Mouse (Mus musculus) limb, embryonic 14.5 days (tissue): ENCODE results near the gene Akp3. TPM values are rescaled to one million over a fixed set of nuclear protein-coding genes. Genes with fewer than 3 reads are reported as not detected.

ENCODE experiments used
- ATAC-seq: fragments of 200-750 bp; cut with Nextera tagmentation; 2 replicates; pipeline ENCODE4 v1.8.0; 2017; ENCODE audit warnings: low read depth, moderate number of reproducible peaks, moderate TSS enrichment; ENCODE audit not compliant: low FRiP score
- DNase-seq: peaks from one replicate; pipeline ENCODE4 v3.0.0-alpha.2; 2015; ENCODE audit warnings: low spot score
- H3K27ac ChIP-seq: fragments of 300-500 bp; sonication (generic); replicated peaks from 2 replicates; pipeline ENCODE4 v1.5.1; 2014; ENCODE audit warnings: low read depth, mild to moderate bottlenecking, low read length, moderate library complexity, mixed read lengths
- H3K27me3 ChIP-seq: fragments of 300-500 bp; sonication (generic); 2 replicates; pipeline ENCODE4 v1.6.1; 2014; ENCODE audit warnings: low read length, mixed read lengths; ENCODE audit not compliant: control insufficient read depth, insufficient read depth
- H3K36me3 ChIP-seq: fragments of 300-500 bp; sonication (generic); 2 replicates; pipeline ENCODE4 v1.6.1; 2014; ENCODE audit warnings: mild to moderate bottlenecking, low read length, moderate library complexity, mixed read lengths; ENCODE audit not compliant: control insufficient read depth, insufficient read depth
- H3K4me1 ChIP-seq: fragments of 300-500 bp; sonication (generic); 2 replicates; pipeline ENCODE4 v1.6.1; 2014; ENCODE audit warnings: antibody characterized with exemption, low read length, mixed read lengths; ENCODE audit not compliant: control insufficient read depth, insufficient read depth
- H3K4me2 ChIP-seq: fragments of 300-500 bp; sonication (generic); replicated peaks from 2 replicates; pipeline ENCODE4 v1.6.1; 2014; ENCODE audit warnings: low read depth, mild to moderate bottlenecking, low read length, moderate library complexity; ENCODE audit not compliant: severe bottlenecking
- H3K4me3 ChIP-seq: fragments of 300-500 bp; sonication (generic); replicated peaks from 2 replicates; pipeline ENCODE4 v1.5.1; 2014; ENCODE audit warnings: low read length
- H3K9ac ChIP-seq: fragments of 300-500 bp; sonication (generic); 2 replicates; pipeline ENCODE4 v1.6.1; 2014; ENCODE audit warnings: mild to moderate bottlenecking, low read depth, low read length, moderate library complexity; ENCODE audit not compliant: severe bottlenecking
- H3K9me3 ChIP-seq: fragments of 300-500 bp; sonication (generic); 2 replicates; pipeline ENCODE4 v1.6.1; 2016; ENCODE audit warnings: low read length; ENCODE audit not compliant: control insufficient read depth
- POLR2A ChIP-seq: fragments of 200-500 bp; IDR thresholded peaks from 2 replicates; pipeline ENCODE4 v1.8.0; 2012; ENCODE audit warnings: inconsistent platforms, mild to moderate bottlenecking, moderate library complexity, borderline replicate concordance; ENCODE audit not compliant: insufficient read depth, insufficient read length; ENCODE audit errors: extremely low read depth
- WGBS: fragments of 180-500 bp; shearing (Covaris S2); extraction: QIAGEN DNeasy Blood & Tissue Kit; methylation state at CpG from one replicate; pipeline ENCODE4 v1.1.7; 2014; 5-methylcytosine and 5-hydroxymethylcytosine counted together
- polyA plus RNA-seq, 2 experiments: library from polyadenylated mRNA; depleted of rRNA in 1 of 2; stranded (reverse) in 1 of 2; unstranded in 1 of 2; fragments of >200 nt; fragmentation: Nextera tagmentation in 1 of 2; extraction: Ambion mirVana in 1 of 2; gene quantifications; 2 replicates each; pipeline versions ENCODE4 v1.2.1 to v1.2.3; 2012 to 2014

The Akp3 gene
- polyA plus RNA-seq, 2 experiments, result 0.11 TPM; not detected in 1

DNA sequence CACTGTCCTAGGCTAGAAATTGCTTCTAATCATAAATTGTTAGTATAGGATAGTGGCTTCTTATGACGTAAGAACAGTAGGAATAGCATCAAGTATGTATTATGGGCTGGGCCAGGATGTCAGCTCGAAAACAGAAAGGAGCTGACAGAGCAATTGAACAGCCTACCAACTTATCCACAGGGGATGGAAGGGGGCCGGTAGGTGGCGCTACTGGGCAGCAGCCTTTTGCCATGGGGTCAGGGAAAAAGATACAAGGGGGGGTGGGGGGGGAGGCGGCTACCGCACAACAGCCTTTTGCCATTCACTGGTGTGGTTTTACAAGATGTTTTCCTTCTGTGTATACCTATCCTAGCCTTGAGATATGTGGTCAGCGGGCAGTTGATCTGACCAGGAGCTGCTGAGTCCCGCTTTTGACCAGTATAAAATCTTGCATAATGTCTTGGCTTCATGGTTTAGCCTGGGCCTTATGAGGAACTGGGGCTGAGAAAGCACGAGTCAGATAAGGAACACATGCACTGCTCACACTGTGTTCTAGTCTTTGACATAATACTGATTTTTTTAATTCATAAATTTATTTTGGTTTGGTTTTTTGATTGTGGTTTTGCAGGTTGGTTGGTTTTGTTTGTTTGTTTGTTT lies 12.9 kb upstream of the Akp3 start:
- H3K36me3 ChIP-seq, result no peaks in the 10 kb centered on the region
- no peak overlapping the region for H3K27ac ChIP-seq
- no peak for ATAC-seq
- no peaks in the 10 kb centered on the region for H3K27me3 ChIP-seq
- no peak overlapping the region for H3K4me2 ChIP-seq
- H3K4me1 ChIP-seq, result no peaks in the 10 kb centered on the region
- WGBS, result 41% methylated on average over 9 of the region's 9 CpGs
- H3K9ac ChIP-seq, result no peak overlapping the region
- no peaks in the 10 kb centered on the region for H3K9me3 ChIP-seq
- no peak for DNase-seq
- H3K4me3 ChIP-seq, result no peak overlapping the region
- no peak for TF ChIP-seq POLR2A

DNA sequence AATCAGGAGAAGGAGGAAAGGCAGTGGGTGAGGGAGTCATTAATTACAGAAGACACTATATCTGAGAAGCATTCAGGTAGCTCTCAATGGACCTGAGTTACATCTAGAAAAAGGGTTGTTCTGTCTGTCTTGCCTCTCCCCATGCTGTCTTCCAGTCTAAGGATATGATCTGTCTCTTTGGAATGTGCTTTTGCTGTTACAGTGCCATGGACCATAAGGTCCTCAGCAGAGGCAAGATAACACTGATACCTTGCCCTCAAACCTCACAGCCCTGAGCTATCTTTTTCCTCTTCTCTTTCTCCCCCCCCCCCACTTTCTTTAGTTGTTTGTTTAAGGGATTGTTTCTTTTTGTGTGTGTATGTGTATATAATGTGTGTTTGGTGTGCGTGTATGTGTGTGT lies 10.0 kb upstream of the Akp3 start:
- Histone ChIP-seq H3K9ac (no peak overlapping the region), H3K4me2 (no peak overlapping the region), H3K36me3 (no peaks in the 10 kb centered on the region), H3K4me3 (no peak overlapping the region), H3K27me3 (no peaks in the 10 kb centered on the region), H3K27ac (no peak overlapping the region), H3K9me3 (no peaks in the 10 kb centered on the region), H3K4me1 (no peaks in the 10 kb centered on the region)
- WGBS, result 90% methylated on average over 1 of the region's 1 CpGs
- TF ChIP-seq POLR2A, result no peak
- no peak for ATAC-seq
- DNase-seq, result no peak

DNA sequence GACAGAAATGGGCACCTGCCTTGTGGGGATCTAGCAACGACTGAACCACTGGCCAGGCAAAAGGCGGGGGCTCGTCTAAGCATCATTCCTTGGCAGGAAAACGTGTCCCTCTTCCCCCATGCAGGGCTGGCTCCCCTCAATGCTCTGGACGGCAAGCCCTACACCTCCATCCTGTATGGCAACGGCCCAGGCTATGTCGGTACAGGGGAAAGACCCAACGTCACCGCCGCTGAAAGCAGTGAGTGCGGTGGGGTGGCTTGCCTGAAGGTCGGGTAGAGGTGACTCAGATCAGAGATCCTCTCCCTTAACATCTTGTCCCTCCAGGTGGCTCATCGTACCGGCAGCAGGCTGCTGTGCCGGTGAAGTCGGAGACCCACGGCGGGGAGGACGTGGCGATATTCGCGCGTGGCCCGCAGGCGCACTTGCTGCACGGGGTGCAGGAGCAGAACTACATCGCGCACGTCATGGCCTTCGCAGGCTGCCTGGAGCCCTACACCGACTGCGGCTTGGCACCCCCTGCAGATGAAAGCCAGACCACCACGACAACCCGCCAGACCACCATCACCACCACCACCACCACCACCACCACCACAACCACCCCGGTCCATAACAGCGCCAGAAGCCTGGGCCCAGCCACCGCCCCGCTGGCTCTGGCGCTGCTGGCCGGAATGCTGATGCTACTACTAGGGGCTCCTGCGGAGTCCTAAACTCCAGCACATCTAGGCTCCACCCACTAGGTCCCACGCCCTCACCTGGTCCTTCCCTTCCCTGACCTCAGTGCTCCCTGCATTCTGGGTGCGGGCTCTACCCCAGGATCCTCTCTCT lies 2.6 kb downstream of the Akp3 start:
- Histone ChIP-seq H3K27me3 (peaks cover 25% of the 10 kb centered on the region), H3K4me2 (0 out of 2 replicates have a peak overlapping the region, but pooled peaks have one; percentile 26)
- TF ChIP-seq POLR2A, result no peak

DNA sequence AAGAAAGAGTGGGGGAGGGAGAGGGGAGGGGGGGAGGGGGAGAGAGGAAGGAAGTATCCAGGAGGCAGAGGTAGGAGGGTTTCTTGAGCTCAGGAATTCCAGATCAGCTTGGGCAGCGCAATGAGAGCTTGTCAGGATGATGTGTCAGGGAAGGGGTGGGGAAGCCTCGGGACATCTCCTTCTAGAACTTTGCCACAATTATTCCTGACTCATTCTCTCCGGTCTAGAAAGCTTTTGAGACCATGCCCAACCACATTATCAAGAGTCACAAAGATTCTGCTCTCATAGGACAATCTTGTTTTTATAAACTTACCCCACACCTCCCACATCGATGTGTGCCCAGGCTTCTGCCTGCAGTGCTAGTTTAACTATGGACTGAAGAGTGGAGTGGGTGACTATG lies 7.0 kb downstream of the Akp3 start:
- no peak for DNase-seq
- Histone ChIP-seq H3K4me3 (no peak overlapping the region), H3K27ac (no peak overlapping the region), H3K27me3 (peaks cover 16% of the 10 kb centered on the region), H3K4me2 (no peak overlapping the region), H3K9ac (no peak overlapping the region), H3K36me3 (no peaks in the 10 kb centered on the region), H3K4me1 (no peaks in the 10 kb centered on the region), H3K9me3 (no peaks in the 10 kb centered on the region)
- TF ChIP-seq POLR2A, result no peak
- no peak for ATAC-seq
- WGBS, result 85% methylated on average over 4 of the region's 4 CpGs

More for the DNA sequence above, 2.6 kb downstream of the Akp3 start:
- Histone ChIP-seq H3K9ac (no peak overlapping the region), H3K27ac (no peak overlapping the region), H3K4me3 (peak overlapping the region; percentile 20; the same call in 1 of the 2 replicates), H3K4me1 (no peaks in the 10 kb centered on the region), H3K9me3 (no peaks in the 10 kb centered on the region), H3K36me3 (no peaks in the 10 kb centered on the region)
- no peak for ATAC-seq
- DNase-seq, result no peak
- 10% methylated on average over 41 of the region's 43 CpGs for WGBS

DNA sequence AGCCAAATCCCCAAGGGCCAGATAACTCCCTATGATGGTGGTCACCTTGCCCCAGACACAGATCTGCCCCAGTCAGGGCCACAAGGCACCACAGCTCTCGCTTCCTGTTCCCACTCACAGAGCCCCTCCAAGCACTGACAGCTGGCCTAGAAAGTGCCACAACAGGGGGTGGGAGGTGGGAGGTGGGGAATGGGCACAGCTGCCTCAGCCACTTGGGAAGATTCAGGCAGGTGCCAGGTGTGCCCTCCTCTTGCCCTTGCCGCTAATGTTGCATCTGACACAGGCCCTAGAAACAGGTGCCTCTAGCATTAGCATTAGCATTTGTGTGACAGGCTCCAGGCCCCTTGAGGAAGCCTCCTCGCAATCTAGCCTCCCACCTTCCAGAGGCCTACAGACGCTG lies 16.8 kb downstream of the Akp3 start:
- no peak for TF ChIP-seq POLR2A
- 66% methylated on average over 4 of the region's 4 CpGs for WGBS
- H3K27ac ChIP-seq, result no peak overlapping the region
- H3K36me3 ChIP-seq, result no peaks in the 10 kb centered on the region
- ATAC-seq, result no peak
- no peak overlapping the region for H3K4me2 ChIP-seq
- no peak for DNase-seq
- no peaks in the 10 kb centered on the region for H3K27me3 ChIP-seq
- no peaks in the 10 kb centered on the region for H3K9me3 ChIP-seq
- H3K4me3 ChIP-seq, result no peak overlapping the region
- no peaks in the 10 kb centered on the region for H3K4me1 ChIP-seq
- H3K9ac ChIP-seq, result no peak overlapping the region
